In the genomic region with DNA sequence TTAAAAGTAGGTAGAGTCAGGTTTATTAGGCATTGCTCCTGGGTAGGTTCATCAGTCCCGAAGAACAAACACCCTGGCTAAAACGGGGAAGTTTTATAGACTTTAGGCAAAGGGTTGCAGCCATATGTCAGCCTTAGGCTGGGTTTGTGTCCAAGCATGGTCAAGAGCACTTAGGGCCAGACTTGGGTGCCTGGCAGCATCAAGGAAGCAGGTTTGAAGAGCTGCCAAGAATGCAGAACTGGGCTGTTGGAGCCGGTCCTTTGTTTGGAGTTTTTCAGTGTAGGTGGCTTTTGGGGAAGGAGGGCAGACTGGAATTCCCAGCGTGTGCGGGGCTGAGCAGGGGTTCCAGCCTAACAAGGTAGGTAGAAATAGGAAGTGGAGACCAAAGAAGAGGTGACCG, we compare ENCODE assay signal across 13 mouse cellular contexts. TPM values are rescaled to one million over a fixed set of nuclear protein-coding genes. Genes with fewer than 3 reads are reported as not detected.
A peak's percentile ranks its signal among the peaks of the same experiment; 100 is the strongest.
DNase-seq lines count a peak whose midpoint lies in the region; ATAC-seq and TF ChIP-seq lines count a peak whose summit lies in the region.
"Had no signal": no experiment of that assay in that cellular context is flagged by ENCODE, and none has a peak within 500 bp of the region (broad histone marks: within the 10 kb centered on the region; RNA-seq: fewer than 3 reads in every experiment).

No protein-coding gene starts in this region.

- H3K4me3 ChIP-seq in kidney, adult 2 months (ENCODE audit: insufficient read depth, low read depth, low read length) = no peak overlapping the region
- H3K4me3 ChIP-seq in kidney, embryonic 16.5 days (ENCODE audit: low read length) = no peak overlapping the region
- H3K4me3 ChIP-seq in heart, embryonic 11.5 days (ENCODE audit: low read depth, low read length) = no peak overlapping the region
- no peak overlapping the region for H3K4me3 ChIP-seq in liver, embryonic 11.5 days (ENCODE audit: low read depth, low read length)
- H3K4me3 ChIP-seq in hindbrain, embryonic 14.5 days (replicated peaks; ENCODE audit: low read length) = no peak overlapping the region
- H3K4me3 ChIP-seq: embryonic facial prominence, embryonic 13.5 days; neural tube, embryonic 12.5 days had no signal

- H3K4me1 ChIP-seq in kidney, adult 2 months (ENCODE audit: control insufficient read depth, insufficient read depth, low read length) = peaks cover 4% of the 10 kb centered on the region; the same call in 1 of the 2 replicates
- H3K4me1 ChIP-seq in kidney, embryonic 16.5 days (ENCODE audit: insufficient read depth, low read length) = no peaks in the 10 kb centered on the region
- peaks cover 16% of the 10 kb centered on the region for H3K4me1 ChIP-seq in heart, embryonic 11.5 days (ENCODE audit: control insufficient read depth, insufficient read depth, low read length)
- peaks cover 4% of the 10 kb centered on the region for H3K4me1 ChIP-seq in liver, embryonic 11.5 days (replicated peaks; ENCODE audit: control insufficient read depth, insufficient read depth, low read length)
- H3K4me1 ChIP-seq in hindbrain, embryonic 14.5 days (replicated peaks; ENCODE audit: control insufficient read depth, insufficient read depth, low read length) = no peaks in the 10 kb centered on the region

- H3K9ac ChIP-seq in kidney, embryonic 16.5 days (replicated peaks; ENCODE audit: low read length) = no peak overlapping the region
- no peak overlapping the region for H3K9ac ChIP-seq in heart, embryonic 11.5 days (ENCODE audit: low read depth, low read length)
- no peak overlapping the region for H3K9ac ChIP-seq in liver, embryonic 11.5 days (ENCODE audit: low read depth, low read length)
- H3K9ac ChIP-seq in hindbrain, embryonic 14.5 days = no peak overlapping the region
- H3K9ac ChIP-seq: embryonic facial prominence, embryonic 13.5 days; neural tube, embryonic 12.5 days had no signal

- ATAC-seq in kidney, embryonic 16.5 days (ENCODE audit: low FRiP score, low TSS enrichment) = no peak
- no peak for ATAC-seq in heart, embryonic 11.5 days (replicated peaks; ENCODE audit: insufficient number of reproducible peaks, low FRiP score, low TSS enrichment)
- no peak for ATAC-seq in liver, embryonic 11.5 days (replicated peaks; ENCODE audit: low FRiP score)
- ATAC-seq in hindbrain, embryonic 14.5 days (ENCODE audit: low FRiP score) = no peak

- no peaks in the 10 kb centered on the region for H3K36me3 ChIP-seq in kidney, adult 2 months (ENCODE audit: control insufficient read depth, insufficient read depth, low read length)
- H3K36me3 ChIP-seq in kidney, embryonic 16.5 days (ENCODE audit: insufficient read depth, low read length) = no peaks in the 10 kb centered on the region
- no peaks in the 10 kb centered on the region for H3K36me3 ChIP-seq in heart, embryonic 11.5 days (ENCODE audit: control insufficient read depth, insufficient read depth, low read length)
- no peaks in the 10 kb centered on the region for H3K36me3 ChIP-seq in liver, embryonic 11.5 days (ENCODE audit: control insufficient read depth, insufficient read depth, low read length)
- H3K36me3 ChIP-seq in hindbrain, embryonic 14.5 days (replicated peaks; ENCODE audit: control insufficient read depth, insufficient read depth) = no peaks in the 10 kb centered on the region
- H3K36me3 ChIP-seq: embryonic facial prominence, embryonic 13.5 days; neural tube, embryonic 12.5 days had no signal

- DNase-seq in kidney, adult 2 months = peak; percentile 74
- DNase-seq in liver, embryonic 11.5 days (ENCODE audit: low spot score) = no peak
- DNase-seq in lung, postnatal 36 days = peak; percentile 89
- DNase-seq in layer of hippocampus, postnatal 36 days = no peak
- DNase-seq in frontal cortex, postnatal 36 days (ENCODE audit: low spot score in 2 of 2) = no peak
- no peak for DNase-seq in hindbrain, embryonic 14.5 days (ENCODE audit: low spot score)
- DNase-seq: cerebellum, adult 11-12 months had no signal

- 46% methylated on average over 6 of the region's 6 CpGs for WGBS in kidney, adult 2 months
- 66% methylated on average over 6 of the region's 6 CpGs for WGBS in kidney, embryonic 16.5 days
- WGBS in heart, embryonic 11.5 days (ENCODE audit: insufficient replicate concordance) = 70% methylated on average over 6 of the region's 6 CpGs
- 67% methylated on average over 6 of the region's 6 CpGs for WGBS in liver, embryonic 11.5 days
- WGBS in hindbrain, embryonic 14.5 days = 81% methylated on average over 6 of the region's 6 CpGs

- H3K9me3 ChIP-seq in kidney, embryonic 16.5 days (ENCODE audit: low read length) = no peaks in the 10 kb centered on the region
- H3K9me3 ChIP-seq in heart, embryonic 11.5 days (replicated peaks; ENCODE audit: control insufficient read depth, low read length) = no peaks in the 10 kb centered on the region
- H3K9me3 ChIP-seq in liver, embryonic 11.5 days (ENCODE audit: control insufficient read depth, low read length) = no peaks in the 10 kb centered on the region
- no peaks in the 10 kb centered on the region for H3K9me3 ChIP-seq in hindbrain, embryonic 14.5 days (ENCODE audit: control insufficient read depth, low read length)
- H3K9me3 ChIP-seq: embryonic facial prominence, embryonic 13.5 days; neural tube, embryonic 12.5 days had no signal

- TF ChIP-seq POLR2A in kidney, adult 2 months (IDR thresholded peaks at IDR 0.05; ENCODE audit: low read depth, low read length) = no peak

- H3K27me3 ChIP-seq in kidney, adult 2 months (replicated peaks; ENCODE audit: control insufficient read depth, insufficient read depth, low read length) = no peaks in the 10 kb centered on the region
- H3K27me3 ChIP-seq in kidney, embryonic 16.5 days (ENCODE audit: insufficient read depth, low read length) = no peaks in the 10 kb centered on the region; the same call in 1 of the 2 replicates
- no peaks in the 10 kb centered on the region for H3K27me3 ChIP-seq in heart, embryonic 11.5 days (ENCODE audit: control insufficient read depth, insufficient read depth, low read length)
- H3K27me3 ChIP-seq in liver, embryonic 11.5 days (replicated peaks; ENCODE audit: control insufficient read depth, insufficient read depth, low read length) = peaks cover 8% of the 10 kb centered on the region; the same call in 1 of the 2 replicates
- H3K27me3 ChIP-seq in hindbrain, embryonic 14.5 days (ENCODE audit: control insufficient read depth, insufficient read depth, low read length) = no peaks in the 10 kb centered on the region
- H3K27me3 ChIP-seq: CH12.LX; neural tube, embryonic 12.5 days had no signal

- H3K4me2 ChIP-seq in kidney, embryonic 16.5 days (replicated peaks; ENCODE audit: low read depth, low read length) = no peak overlapping the region
- no peak overlapping the region for H3K4me2 ChIP-seq in heart, embryonic 11.5 days
- peak overlapping the region; percentile 53; the same call in 1 of the 2 replicates for H3K4me2 ChIP-seq in liver, embryonic 11.5 days
- H3K4me2 ChIP-seq in hindbrain, embryonic 14.5 days (replicated peaks) = no peak overlapping the region
- H3K4me2 ChIP-seq: embryonic facial prominence, embryonic 13.5 days; neural tube, embryonic 12.5 days had no signal

- H3K27ac ChIP-seq in kidney, adult 2 months (ENCODE audit: insufficient read depth, low read depth, low read length) = no peak overlapping the region
- H3K27ac ChIP-seq in kidney, embryonic 16.5 days (ENCODE audit: low read length) = no peak overlapping the region
- H3K27ac ChIP-seq in heart, embryonic 11.5 days (ENCODE audit: low read depth, low read length) = 0 out of 2 replicates have a peak overlapping the region, but pooled peaks have one; percentile 57
- peak overlapping the region; percentile 78; the same call in 1 of the 2 replicates for H3K27ac ChIP-seq in liver, embryonic 11.5 days (ENCODE audit: low read depth, low read length)
- no peak overlapping the region for H3K27ac ChIP-seq in hindbrain, embryonic 14.5 days
- H3K27ac ChIP-seq: embryonic facial prominence, embryonic 13.5 days; neural tube, embryonic 12.5 days had no signal

- TF ChIP-seq CTCF in kidney, adult 2 months (conservative IDR thresholded peaks at IDR 0.05; ENCODE audit: insufficient read depth, insufficient read length, low read depth, low read length) = no peak

RNA-seq across cellular contexts. Expression of a gene that starts 14.6 kb away (rescaled TPM):
- polyA plus RNA-seq in kidney, adult 2 months (2012; rRNA removed) = 0.14 and 0.31 TPM in 2 replicates
- polyA plus RNA-seq in kidney, embryonic 16.5 days (2015; fragmentation: Nextera tagmentation; extraction: Ambion mirVana) = 0.21 TPM in 1 of 2 replicates, not detected in the other
- 0.84 and 2.0 TPM in 2 replicates for polyA plus RNA-seq in heart, embryonic 11.5 days (2014; fragmentation: Nextera tagmentation; extraction: Ambion mirVana)
- 0.59 and 0.73 TPM in 2 replicates for polyA plus RNA-seq in liver, embryonic 11.5 days (2014; fragmentation: Nextera tagmentation; extraction: Ambion mirVana)
- total RNA-seq in layer of hippocampus, postnatal 36 days (2021) = not detected
- not detected in 2 replicates for polyA plus RNA-seq in hindbrain, embryonic 14.5 days (2014; fragmentation: Nextera tagmentation; extraction: Ambion mirVana)
- total RNA-seq: left cerebral cortex, adult 8-10 months had no signal
- polyA plus RNA-seq: embryonic facial prominence, embryonic 13.5 days; neural tube, embryonic 12.5 days had no signal

RNA-seq across cellular contexts. Expression of a gene that starts 15.0 kb away (rescaled TPM):
- polyA plus RNA-seq in kidney, adult 2 months (2012; rRNA removed) = 10.9 and 12.3 TPM in 2 replicates
- polyA plus RNA-seq in kidney, embryonic 16.5 days (2015; fragmentation: Nextera tagmentation; extraction: Ambion mirVana) = 11.8 and 16.0 TPM in 2 replicates
- 12.0 and 13.0 TPM in 2 replicates for polyA plus RNA-seq in heart, embryonic 11.5 days (2014; fragmentation: Nextera tagmentation; extraction: Ambion mirVana)
- 5.1 and 6.1 TPM in 2 replicates for polyA plus RNA-seq in liver, embryonic 11.5 days (2014; fragmentation: Nextera tagmentation; extraction: Ambion mirVana)
- 10 to 100 TPM; 11.5 to 14.9 TPM for total RNA-seq in layer of hippocampus, postnatal 36 days (2021)
- 6.4 and 6.6 TPM in 2 replicates for polyA plus RNA-seq in hindbrain, embryonic 14.5 days (2014; fragmentation: Nextera tagmentation; extraction: Ambion mirVana)

RNA-seq across cellular contexts. Expression of a gene that starts 29.3 kb away (rescaled TPM):
- 0.03 TPM in 1 of 2 replicates, not detected in the other for polyA plus RNA-seq in kidney, adult 2 months (2012; rRNA removed)
- not detected in 2 replicates for polyA plus RNA-seq in kidney, embryonic 16.5 days (2015; fragmentation: Nextera tagmentation; extraction: Ambion mirVana)
- polyA plus RNA-seq in heart, embryonic 11.5 days (2014; fragmentation: Nextera tagmentation; extraction: Ambion mirVana) = not detected in 2 replicates
- not detected in 2 replicates for polyA plus RNA-seq in liver, embryonic 11.5 days (2014; fragmentation: Nextera tagmentation; extraction: Ambion mirVana)
- total RNA-seq in layer of hippocampus, postnatal 36 days (2021) = not detected
- polyA plus RNA-seq in hindbrain, embryonic 14.5 days (2014; fragmentation: Nextera tagmentation; extraction: Ambion mirVana) = not detected in 2 replicates
- total RNA-seq: left cerebral cortex, adult 8-10 months had no signal
- polyA plus RNA-seq: embryonic facial prominence, embryonic 13.5 days; neural tube, embryonic 12.5 days had no signal

RNA-seq across cellular contexts. Expression of a gene that starts 48.2 kb away (rescaled TPM):
- polyA plus RNA-seq in kidney, adult 2 months (2012; rRNA removed) = 0.11 and 0.25 TPM in 2 replicates
- polyA plus RNA-seq in kidney, embryonic 16.5 days (2015; fragmentation: Nextera tagmentation; extraction: Ambion mirVana) = 0.06 TPM in 1 of 2 replicates, not detected in the other
- polyA plus RNA-seq in heart, embryonic 11.5 days (2014; fragmentation: Nextera tagmentation; extraction: Ambion mirVana) = not detected in 2 replicates
- polyA plus RNA-seq in liver, embryonic 11.5 days (2014; fragmentation: Nextera tagmentation; extraction: Ambion mirVana) = not detected in 2 replicates
- not detected for total RNA-seq in layer of hippocampus, postnatal 36 days (2021)
- polyA plus RNA-seq in hindbrain, embryonic 14.5 days (2014; fragmentation: Nextera tagmentation; extraction: Ambion mirVana) = not detected in 2 replicates
- total RNA-seq: left cerebral cortex, adult 8-10 months had no signal
- polyA plus RNA-seq: neural tube, embryonic 12.5 days had no signal

RNA-seq across cellular contexts. Expression of a gene that starts 55.3 kb away (rescaled TPM):
- polyA plus RNA-seq in kidney, adult 2 months (2012; rRNA removed) = not detected in 2 replicates
- polyA plus RNA-seq in kidney, embryonic 16.5 days (2015; fragmentation: Nextera tagmentation; extraction: Ambion mirVana) = not detected in 2 replicates
- not detected in 2 replicates for polyA plus RNA-seq in heart, embryonic 11.5 days (2014; fragmentation: Nextera tagmentation; extraction: Ambion mirVana)
- not detected in 2 replicates for polyA plus RNA-seq in liver, embryonic 11.5 days (2014; fragmentation: Nextera tagmentation; extraction: Ambion mirVana)
- not detected for total RNA-seq in layer of hippocampus, postnatal 36 days (2021)
- polyA plus RNA-seq in hindbrain, embryonic 14.5 days (2014; fragmentation: Nextera tagmentation; extraction: Ambion mirVana) = not detected in 2 replicates
- total RNA-seq: left cerebral cortex, adult 8-10 months had no signal
- polyA plus RNA-seq: embryonic facial prominence, embryonic 13.5 days; neural tube, embryonic 12.5 days had no signal

Comparison
In these comparisons a context has a peak if more than half of its experiments do, and no peak if none do; other contexts are left out.
1. DNase-seq: peak in kidney, adult 2 months (single experiment) and lung, postnatal 36 days (single experiment); none in liver, embryonic 11.5 days (single experiment), layer of hippocampus, postnatal 36 days (0 of 2), frontal cortex, postnatal 36 days (0 of 2) and hindbrain, embryonic 14.5 days (single experiment).
2. H3K27ac ChIP-seq: peak in heart, embryonic 11.5 days (single experiment) and liver, embryonic 11.5 days (single experiment); none in kidney, adult 2 months (single experiment), kidney, embryonic 16.5 days (single experiment) and hindbrain, embryonic 14.5 days (single experiment).